Mouse (Mus musculus) brain, embryonic 14.5 days (tissue): Measurements from ENCODE around the gene Slit3.

ENCODE experiments used
- CTCF ChIP-seq: fragments of 200-500 bp; IDR thresholded peaks from 2 replicates; pipeline ENCODE4 v1.5.1; 2012; ENCODE audit warnings: inconsistent platforms, mild to moderate bottlenecking, moderate library complexity, borderline replicate concordance; ENCODE audit not compliant: insufficient read depth, insufficient read length; ENCODE audit errors: extremely low read depth
- POLR2A ChIP-seq: fragments of 200-500 bp; IDR thresholded peaks from 2 replicates; pipeline ENCODE4 v1.6.1; 2012; ENCODE audit warnings: mild to moderate bottlenecking, inconsistent platforms, borderline replicate concordance; ENCODE audit not compliant: poor library complexity, insufficient read depth, insufficient read length, severe bottlenecking; ENCODE audit errors: extremely low read depth

DNA sequence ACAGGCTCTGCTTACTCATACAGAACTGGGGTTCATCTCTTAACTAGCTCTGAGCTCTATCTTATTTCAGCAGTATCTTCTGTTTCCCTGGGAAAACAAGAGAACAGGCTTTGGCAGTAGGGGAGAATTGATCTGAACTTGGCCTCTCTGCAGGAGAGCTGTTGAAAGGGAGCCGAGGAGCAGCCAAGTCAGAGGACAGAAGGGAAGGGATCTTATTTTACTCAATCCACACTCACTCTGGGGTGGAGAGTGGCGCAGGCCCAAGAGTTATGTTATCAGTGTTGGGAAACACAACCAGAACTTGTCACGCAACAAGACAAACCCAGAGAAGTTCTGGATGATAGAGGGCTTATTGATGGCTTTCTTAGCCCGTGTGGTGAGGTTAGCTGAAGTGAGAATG, 130.9 kb downstream of the Slit3 start:
- TF ChIP-seq CTCF (no peak), POLR2A (no peak)
